Mouse (Mus musculus) hindbrain, embryonic 16.5 days (tissue): ENCODE measurements around the gene Cfdp1. TPM values are rescaled to one million over a fixed set of nuclear protein-coding genes. Genes with fewer than 3 reads are reported as not detected.

Experiments
- ATAC-seq: fragments of 200-750 bp; cut with Nextera tagmentation; 2 replicates; pipeline ENCODE4 v1.8.0; 2017; ENCODE audit warnings: moderate TSS enrichment, moderate library complexity
- H3K27ac ChIP-seq: fragments of 300-500 bp; sonication (generic); 2 replicates; pipeline ENCODE4 v1.5.1; 2014; ENCODE audit warnings: low read depth, mild to moderate bottlenecking, control low read depth, low read length, moderate library complexity
- H3K27me3 ChIP-seq: fragments of 300-500 bp; sonication (generic); replicated peaks from 2 replicates; pipeline ENCODE4 v1.6.1; 2014; ENCODE audit warnings: low read length; ENCODE audit not compliant: control insufficient read depth, insufficient read depth
- H3K36me3 ChIP-seq: fragments of 300-500 bp; sonication (generic); 2 replicates; pipeline ENCODE4 v1.6.1; 2014; ENCODE audit warnings: mild to moderate bottlenecking, low read length, moderate library complexity, mixed read lengths; ENCODE audit not compliant: control insufficient read depth, insufficient read depth
- H3K4me1 ChIP-seq: fragments of 300-500 bp; sonication (generic); 2 replicates; pipeline ENCODE4 v1.6.1; 2014; ENCODE audit warnings: low read depth, low read length; ENCODE audit not compliant: control insufficient read depth, insufficient read depth
- H3K4me2 ChIP-seq: fragments of 300-500 bp; sonication (generic); 2 replicates; pipeline ENCODE4 v1.6.1; 2014; ENCODE audit warnings: mild to moderate bottlenecking, low read length, control low read depth, moderate library complexity
- H3K4me3 ChIP-seq: fragments of 300-500 bp; sonication (generic); 2 replicates; pipeline ENCODE4 v1.5.1; 2014; ENCODE audit warnings: mild to moderate bottlenecking, low read length, control low read depth, moderate library complexity
- H3K9ac ChIP-seq: fragments of 300-500 bp; sonication (generic); 2 replicates; pipeline ENCODE4 v1.6.1; 2014; ENCODE audit warnings: low read depth, mild to moderate bottlenecking, control low read depth, low read length, moderate library complexity
- H3K9me3 ChIP-seq: fragments of 300-500 bp; sonication (generic); 2 replicates; pipeline ENCODE4 v1.6.1; 2014; ENCODE audit warnings: mild to moderate bottlenecking, low read length, moderate library complexity; ENCODE audit not compliant: control insufficient read depth
- WGBS: fragments of 180-500 bp; shearing (Covaris S2); extraction: QIAGEN DNeasy Blood & Tissue Kit; methylation state at CpG from one replicate; pipeline ENCODE4 v1.1.7; 2014; 5-methylcytosine and 5-hydroxymethylcytosine counted together
- polyA plus RNA-seq: library from polyadenylated mRNA; unstranded; fragments of >200 nt; fragmentation: Nextera tagmentation; extraction: Ambion mirVana; gene quantifications from 2 replicates; pipeline ENCODE4 v1.2.1, GENCODE M21; 2015

The Cfdp1 gene
- polyA plus RNA-seq = 202 and 210 TPM in 2 replicates

GRCm38 (mm10) chr8:111853861-111854501 is at the start of gene Cfdp1:
TSS of gene Cfdp1 (minus strand) at chr8:111854291.
- peak; percentile 100 for ATAC-seq
- H3K4me1 ChIP-seq = peaks cover 12% of the 10 kb centered on the region
- peak within 1 kb of the TSS; percentile 89 for H3K9ac ChIP-seq
- peak within 1 kb of the TSS; percentile 98 for H3K4me3 ChIP-seq
- H3K4me2 ChIP-seq = peak within 1 kb of the TSS; percentile 92
- peak within 1 kb of the TSS; percentile 66 for H3K27ac ChIP-seq
- no peaks in the 10 kb centered on the region for H3K27me3 ChIP-seq
- H3K36me3 ChIP-seq = no peaks in the 10 kb centered on the region
- no peaks in the 10 kb centered on the region for H3K9me3 ChIP-seq
- under 1% methylated on average over 53 of the region's 53 CpGs for WGBS

GRCm38 (mm10) chr8:111902080-111902479 is 48.0 kb upstream of the Cfdp1 start:
- Histone ChIP-seq H3K4me3 (no peak overlapping the region), H3K9me3 (no peaks in the 10 kb centered on the region)
- 35% methylated on average over 5 of the region's 5 CpGs for WGBS

DNA sequence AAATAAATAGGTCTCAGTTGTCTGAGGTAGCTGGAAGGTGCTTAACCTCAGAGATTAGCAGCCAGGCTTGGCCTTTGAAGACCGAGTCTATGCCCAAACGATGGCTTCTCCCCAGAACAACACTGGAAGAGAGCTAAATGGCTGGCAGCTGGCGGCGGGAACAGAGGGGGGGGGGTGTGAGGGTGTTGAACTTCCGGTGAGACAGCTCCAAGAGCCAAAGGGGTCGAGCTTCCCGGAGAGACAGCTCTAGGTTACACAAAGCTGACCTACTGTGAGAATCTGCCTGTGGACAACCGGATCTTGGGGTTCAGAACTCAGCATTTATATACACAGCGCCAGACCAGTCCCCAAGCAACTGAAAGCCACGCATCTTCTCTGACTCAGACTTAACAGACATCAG is 44.5 kb upstream of the Cfdp1 start:
- WGBS = 44% methylated on average over 10 of the region's 10 CpGs
- H3K4me2 ChIP-seq = no peak overlapping the region
- H3K27me3 ChIP-seq = no peaks in the 10 kb centered on the region

More at GRCm38 (mm10) chr8:111902080-111902479, 48.0 kb upstream of the Cfdp1 start:
- no peak for ATAC-seq
- Histone ChIP-seq H3K4me2 (no peak overlapping the region), H3K27ac (no peak overlapping the region), H3K36me3 (no peaks in the 10 kb centered on the region), H3K9ac (no peak overlapping the region), H3K27me3 (no peaks in the 10 kb centered on the region), H3K4me1 (no peaks in the 10 kb centered on the region)

DNA sequence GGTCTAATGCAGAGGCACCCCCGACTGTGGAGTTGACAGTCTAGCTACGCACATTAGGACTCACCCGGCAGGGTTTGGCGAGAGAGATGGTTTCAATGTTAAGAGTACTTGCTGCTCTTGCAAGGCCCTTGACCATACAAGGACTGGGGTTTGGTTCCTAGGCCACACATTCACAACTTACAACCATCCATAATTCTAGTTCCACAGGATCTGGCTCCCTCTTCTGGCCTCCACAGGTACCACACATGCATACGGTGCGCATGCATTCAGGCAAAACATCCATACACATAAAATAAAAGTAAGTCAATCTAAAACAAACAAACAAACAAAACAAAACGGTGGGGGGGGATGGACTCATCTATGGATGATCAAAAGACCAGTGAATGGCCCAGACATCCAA is 40.9 kb upstream of the Cfdp1 start:
- Histone ChIP-seq H3K4me2 (no peak overlapping the region), H3K27me3 (peaks cover 19% of the 10 kb centered on the region), H3K36me3 (no peaks in the 10 kb centered on the region), H3K4me3 (no peak overlapping the region), H3K9ac (no peak overlapping the region), H3K4me1 (peaks cover 4% of the 10 kb centered on the region), H3K9me3 (no peaks in the 10 kb centered on the region), H3K27ac (no peak overlapping the region)
- ATAC-seq = no peak
- WGBS = 91% methylated on average over 7 of the region's 7 CpGs

More for the DNA sequence above, 44.5 kb upstream of the Cfdp1 start:
- Histone ChIP-seq H3K27ac (no peak overlapping the region), H3K9me3 (no peaks in the 10 kb centered on the region), H3K36me3 (no peaks in the 10 kb centered on the region), H3K4me1 (no peaks in the 10 kb centered on the region), H3K4me3 (no peak overlapping the region), H3K9ac (no peak overlapping the region)
- ATAC-seq = no peak

- no peaks in the 10 kb centered on the region for H3K9me3 ChIP-seq
- no peak overlapping the region for H3K4me2 ChIP-seq
- no peak overlapping the region for H3K4me3 ChIP-seq
- WGBS = 63% methylated on average over 5 of the region's 5 CpGs
- no peaks in the 10 kb centered on the region for H3K36me3 ChIP-seq
- H3K27me3 ChIP-seq = peaks cover 26% of the 10 kb centered on the region
- no peak for ATAC-seq
- H3K9ac ChIP-seq = no peak overlapping the region
- no peak overlapping the region for H3K27ac ChIP-seq
- H3K4me1 ChIP-seq = peaks cover 5% of the 10 kb centered on the region
Observed at GRCm38 (mm10) chr8:111892615-111893014, 38.5 kb upstream of the Cfdp1 start.

DNA sequence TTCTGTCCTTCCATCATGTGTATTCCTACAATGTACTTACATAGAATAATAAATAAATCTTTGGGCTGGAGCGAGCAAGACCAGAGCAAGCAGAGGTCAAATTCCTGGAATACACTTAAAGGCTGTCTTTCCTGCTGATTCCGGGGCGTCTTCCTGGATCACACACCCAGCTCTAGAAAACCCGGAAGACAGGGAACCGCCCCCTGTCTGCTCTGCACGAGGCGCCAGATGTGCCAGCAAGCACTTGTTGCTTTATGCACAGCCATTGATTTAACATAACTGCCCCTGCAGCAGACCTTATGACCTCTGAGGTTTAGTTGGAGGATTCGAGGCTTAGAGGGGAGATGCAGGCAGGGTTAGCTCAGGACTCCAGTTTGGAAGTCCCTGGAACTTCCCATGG is 37.9 kb upstream of the Cfdp1 start:
- H3K9me3 ChIP-seq = no peaks in the 10 kb centered on the region
- H3K4me1 ChIP-seq = peaks cover 5% of the 10 kb centered on the region
- no peak overlapping the region for H3K4me2 ChIP-seq
- peaks cover 26% of the 10 kb centered on the region for H3K27me3 ChIP-seq
- no peak for ATAC-seq
- 43% methylated on average over 8 of the region's 8 CpGs for WGBS
- no peak overlapping the region for H3K9ac ChIP-seq
- no peaks in the 10 kb centered on the region for H3K36me3 ChIP-seq
- H3K27ac ChIP-seq = no peak overlapping the region
- H3K4me3 ChIP-seq = no peak overlapping the region

DNA sequence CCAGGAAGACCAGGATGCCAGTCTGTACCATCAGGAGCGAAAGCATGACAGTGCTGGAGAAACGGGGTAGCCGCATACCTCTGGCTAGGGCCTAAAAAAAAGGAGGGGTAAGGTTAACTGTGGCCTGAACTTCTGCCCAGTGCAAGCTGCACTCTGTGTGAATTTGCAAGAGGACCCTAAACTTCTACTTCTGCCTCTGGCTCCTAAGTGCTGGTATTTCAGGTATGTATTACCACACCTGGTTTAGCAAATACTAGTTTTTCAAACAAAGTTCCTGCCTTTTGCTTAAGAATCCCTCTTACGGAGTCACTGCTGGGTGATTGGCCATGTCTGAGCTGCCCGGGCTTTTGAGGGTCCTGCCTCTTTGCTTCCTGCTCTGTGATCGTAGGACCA is 36.8 kb upstream of the Cfdp1 start:
- Histone ChIP-seq H3K4me3 (no peak overlapping the region), H3K27ac (no peak overlapping the region), H3K4me2 (no peak overlapping the region), H3K27me3 (peaks cover 26% of the 10 kb centered on the region), H3K36me3 (no peaks in the 10 kb centered on the region), H3K4me1 (peaks cover 5% of the 10 kb centered on the region), H3K9me3 (no peaks in the 10 kb centered on the region), H3K9ac (no peak overlapping the region)
- ATAC-seq = no peak
- 63% methylated on average over 6 of the region's 6 CpGs for WGBS

GRCm38 (mm10) chr8:111889931-111890910 is 36.1 kb upstream of the Cfdp1 start:
- Histone ChIP-seq H3K4me3 (peak overlapping the region; percentile 42), H3K9me3 (no peaks in the 10 kb centered on the region), H3K27ac (no peak overlapping the region), H3K27me3 (peaks cover 26% of the 10 kb centered on the region), H3K4me1 (peaks cover 5% of the 10 kb centered on the region), H3K9ac (peak overlapping the region; percentile 49; the same call in 1 of the 2 replicates), H3K4me2 (peak overlapping the region; percentile 72), H3K36me3 (no peaks in the 10 kb centered on the region)
- WGBS = 11% methylated on average over 86 of the region's 86 CpGs
- peak; percentile 37; the same call in 1 of the 2 replicates for ATAC-seq

DNA sequence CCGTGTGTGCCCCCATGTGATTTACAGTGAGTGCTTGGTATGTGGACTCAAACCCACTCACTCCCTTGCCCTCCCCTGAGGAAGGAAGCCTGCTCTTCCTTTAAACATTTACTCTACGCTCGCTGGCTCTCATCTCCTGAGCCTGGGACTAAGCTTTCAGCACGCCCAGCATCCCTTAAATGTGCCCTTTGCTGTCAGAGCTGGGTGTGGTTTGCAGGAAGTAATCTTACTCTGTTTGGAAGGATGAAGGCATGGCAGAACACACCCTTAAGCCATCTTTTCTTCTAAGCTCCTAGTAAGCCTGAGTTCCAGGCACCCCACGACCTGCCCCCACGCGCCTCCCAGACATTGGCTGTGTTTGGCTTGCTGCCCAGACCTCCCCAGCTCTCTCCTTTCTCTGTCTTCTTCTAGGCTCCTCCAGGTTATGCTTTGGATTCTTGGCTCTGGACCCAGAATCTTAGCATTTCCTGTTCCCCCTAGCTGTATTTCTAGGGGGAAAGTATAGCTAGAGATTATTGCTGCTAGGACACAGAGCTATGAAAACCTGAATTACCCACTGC is 34.1 kb upstream of the Cfdp1 start:
- Histone ChIP-seq H3K9me3 (no peaks in the 10 kb centered on the region), H3K36me3 (no peaks in the 10 kb centered on the region), H3K27me3 (peaks cover 26% of the 10 kb centered on the region), H3K4me1 (peaks cover 5% of the 10 kb centered on the region), H3K4me3 (no peak overlapping the region), H3K27ac (no peak overlapping the region), H3K4me2 (no peak overlapping the region), H3K9ac (no peak overlapping the region)
- no peak for ATAC-seq
- WGBS = 51% methylated on average over 7 of the region's 7 CpGs
